Mouse (Mus musculus): ENCODE data around the gene C530008M17Rik. TPM values are rescaled to one million over a fixed set of nuclear protein-coding genes. Genes with fewer than 3 reads are reported as not detected.

Gene C530008M17Rik
- polyA plus RNA-seq, 1 experiment from 2014 or later = 3.8 TPM

DNA sequence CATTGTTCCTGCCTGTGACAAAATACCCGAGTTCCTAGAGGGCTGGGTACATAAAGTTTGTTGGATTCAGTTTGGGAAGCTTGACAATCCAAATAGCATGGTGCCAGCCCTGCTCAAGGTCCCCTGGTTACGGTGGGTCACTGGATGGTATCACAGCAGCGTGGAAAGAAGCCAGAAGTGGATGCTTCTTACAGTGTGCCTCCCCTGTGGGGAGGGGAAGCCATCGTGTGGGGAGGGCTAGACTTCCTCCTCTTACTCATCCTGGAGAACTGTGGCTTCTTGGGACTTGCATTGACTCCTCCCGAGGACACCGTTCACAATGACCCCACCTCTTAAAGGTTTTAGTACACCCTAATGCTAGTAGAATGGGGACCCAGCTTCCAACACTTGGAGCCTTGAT, 183.5 kb downstream of the C530008M17Rik start:
- WGBS = 69% methylated on average over 6 of the region's 6 CpGs

DNA sequence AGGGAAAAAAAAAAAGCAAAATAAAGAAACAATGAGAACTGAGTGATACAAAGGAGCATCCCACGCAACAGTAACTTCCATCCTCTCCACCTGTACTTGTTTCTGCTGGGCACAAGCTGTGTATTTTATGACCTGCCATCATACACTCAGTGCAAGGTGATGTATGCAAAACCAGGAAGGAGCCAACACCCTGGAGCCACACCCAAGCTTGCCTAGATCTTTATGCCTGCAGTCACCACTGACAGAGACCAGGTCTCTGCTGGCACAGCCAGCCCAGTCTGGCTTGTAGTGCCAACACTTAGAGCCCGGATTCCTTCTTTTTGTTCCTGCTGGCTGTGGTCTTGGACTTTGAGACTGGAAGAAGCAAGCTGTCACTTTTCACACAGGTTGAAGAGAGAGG, 185.5 kb downstream of the C530008M17Rik start:
- H3K9ac ChIP-seq (replicated peaks; ENCODE audit: low read depth) = no peak overlapping the region
- no peak overlapping the region for H3K4me3 ChIP-seq (ENCODE audit: low read depth, low read length)
- DNase-seq (ENCODE audit: low spot score) (no peak), ATAC-seq (no peak)
- H3K4me2 ChIP-seq (replicated peaks; ENCODE audit: low read depth, low read length) = no peak overlapping the region
- no peaks in the 10 kb centered on the region for H3K4me1 ChIP-seq (ENCODE audit: insufficient read depth, low read depth, low read length)
- H3K9me3 ChIP-seq (ENCODE audit: low read length) = no peaks in the 10 kb centered on the region
- H3K36me3 ChIP-seq (ENCODE audit: insufficient read depth, low read length) = no peaks in the 10 kb centered on the region
- WGBS = 83% methylated on average over 2 of the region's 2 CpGs
- no peaks in the 10 kb centered on the region for H3K27me3 ChIP-seq (replicated peaks; ENCODE audit: insufficient read depth, low read length)
- TF ChIP-seq EP300 (IDR thresholded peaks at IDR 0.05) (no peak), CTCF (IDR thresholded peaks at IDR 0.05) (no peak)
- H3K27ac ChIP-seq (ENCODE audit: low read length) = no peak overlapping the region

More for the DNA sequence above, 183.5 kb downstream of the C530008M17Rik start:
- H3K9ac ChIP-seq (replicated peaks; ENCODE audit: low read depth) = no peak overlapping the region
- no peak overlapping the region for H3K4me2 ChIP-seq (replicated peaks; ENCODE audit: low read depth, low read length)
- no peak overlapping the region for H3K4me3 ChIP-seq (ENCODE audit: low read depth, low read length)
- DNase-seq (ENCODE audit: low spot score) (no peak), ATAC-seq (no peak)
- H3K27ac ChIP-seq (ENCODE audit: low read length) = no peak overlapping the region
- no peaks in the 10 kb centered on the region for H3K4me1 ChIP-seq (ENCODE audit: insufficient read depth, low read depth, low read length)
- H3K36me3 ChIP-seq (ENCODE audit: insufficient read depth, low read length) = no peaks in the 10 kb centered on the region
- H3K9me3 ChIP-seq (ENCODE audit: low read length) = no peaks in the 10 kb centered on the region
- no peak for TF ChIP-seq CTCF (IDR thresholded peaks at IDR 0.05)
- TF ChIP-seq EP300 (IDR thresholded peaks at IDR 0.05) = no peak
- H3K27me3 ChIP-seq (replicated peaks; ENCODE audit: insufficient read depth, low read length) = no peaks in the 10 kb centered on the region

DNA sequence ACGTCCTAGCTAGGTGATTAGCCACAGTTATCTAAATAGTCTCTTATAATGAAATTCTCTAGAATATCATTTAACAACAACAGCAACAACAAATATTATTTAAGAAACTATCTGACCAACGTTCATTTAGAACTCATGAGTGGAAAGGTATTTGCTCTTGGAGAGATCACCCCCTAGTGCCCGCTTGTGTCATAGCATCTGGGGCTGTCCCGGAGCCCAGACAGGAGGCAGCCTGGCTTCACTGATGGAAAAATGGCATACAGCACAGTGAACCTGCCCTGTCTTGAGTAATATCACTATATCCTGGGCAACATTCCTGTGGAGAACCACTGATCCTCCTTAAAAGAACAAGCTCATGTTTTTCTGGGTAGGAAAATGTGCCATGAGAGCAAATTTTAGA, 187.1 kb downstream of the C530008M17Rik start:
- 9% methylated on average over 4 of the region's 4 CpGs for WGBS
- peak; percentile 62 for ATAC-seq
- no peak overlapping the region for H3K4me3 ChIP-seq (ENCODE audit: low read depth, low read length)

DNA sequence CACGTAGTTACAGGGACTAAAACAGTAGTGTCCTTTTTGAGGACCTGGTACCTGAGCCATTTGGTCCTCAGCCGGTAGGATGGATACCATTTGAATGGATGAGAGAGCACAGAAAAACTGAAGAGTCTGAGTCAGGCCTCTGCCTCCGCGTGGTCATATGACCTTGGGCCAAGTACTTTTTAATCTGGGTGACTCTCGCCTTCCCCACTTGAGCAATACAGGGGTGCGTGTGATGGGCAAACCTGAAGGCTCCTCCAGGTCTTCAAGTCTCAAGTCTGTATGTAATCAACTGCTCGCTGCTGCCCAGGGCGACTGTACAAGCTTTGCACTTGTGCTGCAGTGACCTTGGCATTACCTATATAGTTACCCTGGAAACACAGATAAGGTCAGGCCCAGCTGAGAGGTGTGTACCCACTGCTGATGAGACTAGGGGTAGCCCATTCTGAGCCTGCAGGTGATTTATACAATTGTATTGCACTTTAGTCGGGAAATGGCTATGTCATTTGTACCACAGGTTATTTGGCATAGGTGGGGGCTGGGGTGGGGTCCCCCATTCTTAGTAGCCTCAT, 187.6 kb downstream of the C530008M17Rik start:
- 62% methylated on average over 9 of the region's 9 CpGs for WGBS
- peak; percentile 32; the same call in 1 of the 2 replicates for ATAC-seq
- no peak overlapping the region for H3K27ac ChIP-seq (ENCODE audit: low read length)
- no peaks in the 10 kb centered on the region for H3K9me3 ChIP-seq (ENCODE audit: low read length)
- H3K4me3 ChIP-seq (ENCODE audit: low read depth, low read length) = no peak overlapping the region
- TF ChIP-seq CTCF (IDR thresholded peaks at IDR 0.05) (no peak), EP300 (IDR thresholded peaks at IDR 0.05) (no peak)
- DNase-seq (ENCODE audit: low spot score) = no peak
- no peaks in the 10 kb centered on the region for H3K4me1 ChIP-seq (ENCODE audit: insufficient read depth, low read depth, low read length)
- H3K27me3 ChIP-seq (replicated peaks; ENCODE audit: insufficient read depth, low read length) = no peaks in the 10 kb centered on the region
- H3K4me2 ChIP-seq (replicated peaks; ENCODE audit: low read depth, low read length) = no peak overlapping the region
- no peak overlapping the region for H3K9ac ChIP-seq (replicated peaks; ENCODE audit: low read depth)
- H3K36me3 ChIP-seq (ENCODE audit: insufficient read depth, low read length) = no peaks in the 10 kb centered on the region

More for the DNA sequence above, 187.1 kb downstream of the C530008M17Rik start:
- Histone ChIP-seq H3K9me3 (ENCODE audit: low read length) (no peaks in the 10 kb centered on the region), H3K27me3 (replicated peaks; ENCODE audit: insufficient read depth, low read length) (no peaks in the 10 kb centered on the region), H3K36me3 (ENCODE audit: insufficient read depth, low read length) (no peaks in the 10 kb centered on the region), H3K27ac (ENCODE audit: low read length) (no peak overlapping the region), H3K4me2 (replicated peaks; ENCODE audit: low read depth, low read length) (no peak overlapping the region), H3K4me1 (ENCODE audit: insufficient read depth, low read depth, low read length) (no peaks in the 10 kb centered on the region), H3K9ac (replicated peaks; ENCODE audit: low read depth) (no peak overlapping the region)
- TF ChIP-seq EP300 (IDR thresholded peaks at IDR 0.05) (no peak), CTCF (IDR thresholded peaks at IDR 0.05) (peak; percentile 88)
- DNase-seq (ENCODE audit: low spot score) = peak; percentile 77

DNA sequence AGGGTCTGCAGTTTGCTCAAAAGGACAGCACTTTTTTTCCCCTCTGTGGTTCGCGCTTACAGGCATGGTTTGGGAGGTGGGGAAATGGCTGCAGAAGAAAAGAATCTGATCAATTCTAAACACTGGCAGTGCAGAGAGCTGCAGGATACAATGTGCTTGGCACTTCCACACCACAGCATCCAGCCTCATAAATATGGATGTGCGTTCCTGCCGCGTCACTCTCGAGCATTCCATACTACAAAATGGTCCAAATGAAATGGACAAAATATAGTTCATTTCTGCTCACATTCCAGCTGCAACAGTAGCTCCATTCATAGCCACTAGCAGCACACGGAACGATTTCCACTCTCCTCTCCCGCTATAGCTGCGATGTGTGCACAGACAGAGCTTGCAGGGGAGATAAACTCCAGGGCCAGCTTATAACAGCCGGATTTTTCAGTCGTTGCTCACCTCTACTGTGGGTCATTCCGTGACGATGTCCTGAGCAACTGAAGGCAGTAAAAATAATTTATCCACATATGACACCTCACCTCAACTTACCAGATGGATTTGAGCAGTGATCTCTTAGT, 188.4 kb downstream of the C530008M17Rik start:
- Histone ChIP-seq H3K4me2 (replicated peaks; ENCODE audit: low read depth, low read length) (no peak overlapping the region), H3K36me3 (ENCODE audit: insufficient read depth, low read length) (no peaks in the 10 kb centered on the region), H3K4me3 (ENCODE audit: low read depth, low read length) (no peak overlapping the region), H3K4me1 (ENCODE audit: insufficient read depth, low read depth, low read length) (no peaks in the 10 kb centered on the region), H3K9ac (replicated peaks; ENCODE audit: low read depth) (no peak overlapping the region), H3K27me3 (replicated peaks; ENCODE audit: insufficient read depth, low read length) (no peaks in the 10 kb centered on the region), H3K9me3 (ENCODE audit: low read length) (no peaks in the 10 kb centered on the region), H3K27ac (ENCODE audit: low read length) (no peak overlapping the region)
- TF ChIP-seq EP300 (IDR thresholded peaks at IDR 0.05) (no peak), CTCF (IDR thresholded peaks at IDR 0.05) (no peak)
- DNase-seq (ENCODE audit: low spot score) = no peak
- WGBS = 71% methylated on average over 14 of the region's 14 CpGs
- ATAC-seq = no peak

DNA sequence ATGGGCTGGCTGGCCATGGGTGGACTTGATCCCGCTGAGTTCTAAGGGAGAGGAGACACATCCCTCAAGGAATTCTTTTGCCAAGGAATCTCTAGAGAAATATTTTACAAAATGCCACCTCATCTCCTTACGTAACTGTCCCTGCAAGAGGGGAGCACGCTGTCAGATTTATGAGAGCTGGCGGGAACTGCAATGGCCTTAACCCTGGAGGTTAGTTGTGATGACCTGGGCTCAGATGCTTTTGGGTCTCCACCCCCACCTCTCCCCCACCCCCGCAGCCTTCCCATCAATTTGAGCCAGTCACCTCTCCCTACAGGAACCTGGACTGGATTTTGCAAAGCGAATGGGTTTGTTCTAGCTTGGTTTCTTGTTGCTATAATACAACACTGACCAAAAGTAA, 190.8 kb downstream of the C530008M17Rik start:
- H3K36me3 ChIP-seq (ENCODE audit: insufficient read depth, low read length) = no peaks in the 10 kb centered on the region
- ATAC-seq (no peak), DNase-seq (ENCODE audit: low spot score) (no peak)
- no peak overlapping the region for H3K4me3 ChIP-seq (ENCODE audit: low read depth, low read length)
- no peaks in the 10 kb centered on the region for H3K4me1 ChIP-seq (ENCODE audit: insufficient read depth, low read depth, low read length)
- H3K9me3 ChIP-seq (ENCODE audit: low read length) = no peaks in the 10 kb centered on the region
- no peaks in the 10 kb centered on the region for H3K27me3 ChIP-seq (replicated peaks; ENCODE audit: insufficient read depth, low read length)
- H3K27ac ChIP-seq (ENCODE audit: low read length) = no peak overlapping the region
- WGBS = 80% methylated on average over 6 of the region's 6 CpGs
- H3K4me2 ChIP-seq (replicated peaks; ENCODE audit: low read depth, low read length) = no peak overlapping the region
- H3K9ac ChIP-seq (replicated peaks; ENCODE audit: low read depth) = no peak overlapping the region
- TF ChIP-seq EP300 (IDR thresholded peaks at IDR 0.05) (no peak), CTCF (IDR thresholded peaks at IDR 0.05) (no peak)

All from lung, postnatal 0 days (tissue).